Mouse (Mus musculus): ENCODE results near the gene Hhex.

The Hhex gene

DNA sequence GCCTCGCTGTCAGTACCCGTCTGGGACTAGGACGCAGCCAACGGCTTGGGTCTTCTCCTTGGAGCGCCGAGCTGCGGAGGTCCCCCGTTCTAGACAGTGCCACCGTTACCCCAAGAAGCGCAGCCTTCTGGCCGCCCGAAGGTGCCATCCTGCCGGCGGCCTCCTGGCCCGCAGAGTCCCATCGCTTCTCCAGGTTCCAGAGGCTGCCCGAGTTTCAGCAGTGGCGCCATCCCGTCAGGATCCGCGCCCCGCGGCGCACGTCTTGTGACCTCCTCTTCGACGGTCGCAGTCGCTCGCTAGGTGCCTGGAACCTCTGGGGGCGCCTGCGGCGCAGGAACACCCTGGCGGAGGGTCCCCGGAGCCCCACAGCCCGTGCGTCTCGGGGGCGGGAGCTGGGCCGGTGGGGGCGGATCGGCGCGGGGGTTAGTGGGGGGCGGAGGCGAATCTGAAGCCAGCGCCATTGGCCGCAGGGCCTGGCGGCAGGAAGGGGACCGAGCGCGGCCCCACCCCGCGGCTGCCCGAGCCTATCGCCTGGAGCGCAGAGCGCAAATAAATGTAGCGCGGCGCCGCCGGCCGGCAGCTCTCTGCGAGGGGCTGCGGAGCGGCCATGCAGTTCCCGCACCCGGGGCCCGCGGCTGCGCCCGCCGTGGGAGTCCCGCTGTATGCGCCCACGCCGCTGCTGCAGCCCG is at the start of gene Hhex:
Gene Hhex, plus strand, starts transcription at position 548 of the 689 bp plus-strand sequence.
- DNase-seq (ENCODE audit: low spot score) = peak; percentile 78

GRCm38 (mm10) chr19:37386126-37386525 is 48.5 kb upstream of the Hhex start:
- no peak for DNase-seq (ENCODE audit: low spot score)

- no peak for DNase-seq (ENCODE audit: low spot score)
Measured at GRCm38 (mm10) chr19:37391869-37392268, 42.7 kb upstream of the Hhex start.

DNA sequence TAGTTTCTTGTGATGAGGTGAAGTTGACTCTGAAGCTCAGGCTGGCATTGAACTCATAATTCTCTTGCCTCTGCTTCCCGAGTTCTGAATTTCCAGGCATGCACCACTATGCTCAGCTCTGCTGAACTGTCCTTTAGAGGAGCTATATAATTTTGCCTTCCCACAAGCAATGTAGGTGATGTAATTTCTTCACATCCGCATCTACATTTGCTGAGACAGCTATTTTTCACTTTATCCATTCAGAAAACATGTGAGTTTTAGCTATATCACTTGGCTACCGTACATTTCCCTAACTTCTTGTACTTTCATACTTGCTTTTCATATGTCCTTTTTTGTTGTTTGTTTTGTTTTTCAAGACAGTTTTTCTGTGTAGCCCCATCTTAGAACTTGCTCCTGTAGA is 38.3 kb upstream of the Hhex start:
- no peak for DNase-seq (ENCODE audit: low spot score)

- no peak for DNase-seq (ENCODE audit: low spot score)
Measured at GRCm38 (mm10) chr19:37400936-37401335, 33.7 kb upstream of the Hhex start.

GRCm38 (mm10) chr19:37418294-37418693 is 16.3 kb upstream of the Hhex start:
- DNase-seq (ENCODE audit: low spot score) = no peak

DNA sequence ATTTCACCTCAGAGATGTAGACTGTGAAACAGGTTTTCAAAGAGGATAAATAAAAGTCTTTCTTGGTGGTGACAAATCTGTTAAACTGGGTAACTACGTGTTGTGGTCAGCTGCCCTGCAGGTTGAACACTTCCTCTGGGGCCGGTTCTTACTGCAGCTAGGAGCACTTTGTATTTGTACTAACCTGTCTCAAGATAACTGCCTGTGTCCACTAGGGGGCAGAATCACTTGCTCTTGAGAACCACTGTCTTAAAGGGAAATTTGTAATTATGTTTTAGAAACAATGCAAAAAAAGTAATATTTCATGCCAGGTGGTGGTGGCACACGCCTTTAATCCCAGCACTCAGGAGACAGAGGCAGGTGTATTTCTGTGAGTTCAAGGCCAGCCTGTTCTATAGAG is 15.0 kb upstream of the Hhex start:
- no peak for DNase-seq (ENCODE audit: low spot score)

DNA sequence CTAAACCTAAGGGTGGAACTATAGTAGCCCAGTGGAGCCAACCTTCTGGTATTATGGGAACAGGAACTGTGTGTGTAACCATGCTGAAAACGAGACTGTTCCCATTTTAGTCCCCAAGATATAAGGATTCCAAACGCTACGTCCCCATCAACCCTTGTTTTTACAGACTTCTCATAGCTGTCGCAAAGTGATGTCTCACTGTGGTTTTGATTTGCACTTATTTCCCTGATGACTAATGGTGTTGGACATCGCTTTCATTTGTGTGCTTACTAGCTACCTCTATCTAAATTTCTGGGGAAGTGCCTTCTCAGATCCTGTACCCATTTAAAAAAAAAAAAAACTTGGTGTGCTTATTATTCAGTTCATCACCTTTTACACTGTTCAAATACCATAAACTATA is 6.0 kb upstream of the Hhex start:
- DNase-seq (ENCODE audit: low spot score) = no peak

DNA sequence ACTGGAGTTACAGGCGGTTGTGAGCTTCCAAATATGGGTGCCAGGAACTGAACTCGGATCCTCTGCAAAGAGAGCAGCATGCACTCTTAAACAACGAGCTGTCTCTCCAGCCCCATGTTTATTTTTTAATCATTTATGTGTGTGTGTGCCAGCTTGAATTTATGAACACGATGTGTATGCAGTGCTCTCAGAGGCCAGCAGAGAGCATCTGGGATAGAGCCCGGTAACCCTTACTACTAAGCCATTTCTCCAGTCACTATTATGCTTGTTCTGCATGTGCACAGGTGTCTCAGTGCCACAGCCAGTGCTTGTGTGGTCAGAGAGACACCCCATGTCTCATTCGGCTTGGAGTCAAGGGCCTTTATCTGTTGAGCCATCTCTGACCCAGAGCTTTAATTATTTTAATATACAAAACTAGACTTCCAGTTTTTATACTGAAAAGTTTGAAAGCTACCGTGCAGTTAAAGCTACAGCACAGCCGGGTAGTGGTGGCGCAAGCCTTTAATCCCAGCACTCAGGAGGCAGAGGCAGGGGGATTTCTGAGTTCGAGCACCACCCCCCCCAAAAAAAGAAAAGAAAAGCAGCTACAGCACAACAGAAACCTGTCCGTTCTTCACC is 3.4 kb upstream of the Hhex start:
- no peak for DNase-seq (ENCODE audit: low spot score)

GRCm38 (mm10) chr19:37432868-37433570 is 1.6 kb upstream of the Hhex start:
- DNase-seq (ENCODE audit: low spot score) = no peak

GRCm38 (mm10) chr19:37433895-37434262 is 731 bp upstream of the Hhex start:
- no peak for DNase-seq (ENCODE audit: low spot score)

GRCm38 (mm10) chr19:37435041-37435852 is 637 bp downstream of the Hhex start:
- peak; percentile 50 for DNase-seq (ENCODE audit: low spot score)

- DNase-seq (ENCODE audit: low spot score) = no peak
Measured at GRCm38 (mm10) chr19:37435853-37436174, 1.2 kb downstream of the Hhex start.

DNA sequence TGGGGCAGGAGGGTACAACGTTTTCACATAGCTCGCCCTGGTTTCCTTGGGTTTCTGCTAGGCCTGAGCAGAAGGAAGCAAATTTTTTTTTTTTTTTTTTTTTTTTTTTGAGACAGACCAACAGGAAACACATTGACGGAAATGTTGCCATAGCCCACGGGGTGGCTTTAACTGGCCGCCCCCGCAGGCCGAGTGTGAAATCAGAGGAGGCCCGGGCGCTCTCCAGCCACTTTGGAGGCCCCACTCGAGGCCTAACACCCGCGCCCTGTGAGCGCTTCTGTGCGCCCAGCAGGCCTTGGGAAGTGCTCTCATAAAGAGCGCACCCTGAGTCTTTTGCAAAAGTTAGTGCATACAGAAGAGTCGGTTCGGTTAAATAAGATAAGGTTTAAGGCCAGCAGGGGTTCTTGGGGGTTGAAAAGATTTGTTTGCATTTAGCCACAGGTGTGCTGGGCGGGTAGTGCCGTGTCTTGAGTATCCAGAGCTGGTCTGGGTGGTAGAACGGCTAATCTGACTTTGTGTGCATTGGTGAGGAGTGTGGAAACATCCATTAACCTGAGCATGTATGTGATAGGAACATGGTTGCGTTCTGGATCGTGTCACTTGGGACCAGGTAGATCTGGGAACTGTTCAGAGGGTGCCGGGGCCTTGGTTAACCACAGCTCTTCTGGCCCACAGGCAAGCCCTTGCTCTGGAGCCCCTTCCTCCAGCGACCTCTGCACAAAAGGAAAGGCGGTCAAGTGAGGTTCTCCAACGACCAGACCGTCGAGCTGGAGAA is 2.1 kb downstream of the Hhex start:
- DNase-seq (ENCODE audit: low spot score) = no peak

- DNase-seq (ENCODE audit: low spot score) = no peak
Measured at GRCm38 (mm10) chr19:37437289-37437606, 2.6 kb downstream of the Hhex start.

GRCm38 (mm10) chr19:37440181-37440580 is 5.6 kb downstream of the Hhex start:
- no peak for DNase-seq (ENCODE audit: low spot score)

DNA sequence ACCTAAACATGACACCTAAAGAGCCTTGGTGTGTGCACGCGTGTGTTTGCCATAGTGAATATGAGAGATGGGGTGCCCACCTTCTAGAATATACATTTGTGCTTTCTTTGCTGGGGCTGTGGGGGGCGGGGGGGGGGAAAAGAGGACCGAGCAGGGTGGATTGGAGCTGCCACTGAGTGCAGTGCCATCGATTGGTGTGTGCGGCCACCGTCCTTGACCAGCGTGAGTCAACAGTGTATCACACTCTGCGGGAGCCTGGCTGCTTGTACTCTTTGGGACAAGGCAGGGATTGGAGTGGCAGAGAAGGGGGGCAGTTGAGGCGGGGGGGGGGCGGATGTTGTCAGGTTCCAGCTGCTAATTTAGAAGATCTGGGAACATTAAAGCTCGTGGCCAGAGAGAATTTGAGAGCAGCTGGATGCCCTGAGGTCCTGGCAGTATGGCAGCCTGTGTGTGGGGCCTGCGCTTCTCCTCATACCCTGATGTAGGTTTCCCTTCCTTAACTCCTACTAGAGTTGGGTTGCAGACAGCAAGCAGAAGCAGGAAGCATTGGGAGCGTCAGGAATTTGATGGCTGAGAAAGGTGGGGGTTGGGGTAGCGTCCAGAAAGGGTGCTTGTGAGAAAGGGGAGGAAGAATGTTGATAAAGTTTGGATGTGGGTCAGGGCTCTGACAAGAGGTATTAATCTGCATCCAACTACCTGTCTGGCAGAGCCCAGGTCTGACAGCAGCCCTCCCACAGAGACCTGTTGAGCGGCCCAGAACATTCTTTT is 6.3 kb downstream of the Hhex start:
- DNase-seq (ENCODE audit: low spot score) = no peak

GRCm38 (mm10) chr19:37442524-37443286 is 8.1 kb downstream of the Hhex start:
- no peak for DNase-seq (ENCODE audit: low spot score)

DNA sequence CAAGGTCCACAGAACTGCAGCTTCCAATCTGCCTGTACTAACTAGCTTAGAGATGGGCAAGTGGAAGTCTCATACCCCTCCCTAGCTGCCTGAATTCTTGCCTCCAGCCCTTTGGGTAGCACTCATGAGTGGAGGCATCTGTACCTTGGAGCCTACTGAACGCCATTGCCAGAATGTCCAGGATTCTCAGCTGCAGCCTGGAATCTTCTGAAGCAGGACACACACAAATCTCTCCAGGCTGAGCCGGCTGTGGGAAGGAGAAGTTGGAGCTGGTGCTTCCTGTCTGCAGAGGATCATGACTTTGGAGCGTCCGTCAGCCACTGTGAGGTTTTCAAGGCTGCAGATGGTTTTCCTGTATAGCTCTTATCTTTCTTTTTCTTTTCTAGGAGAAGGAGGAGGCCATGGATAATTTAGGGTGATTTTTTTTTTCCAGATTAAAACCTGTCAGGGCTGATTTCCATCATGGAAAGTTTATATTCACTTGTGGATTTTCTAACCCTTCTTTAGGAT is 9.1 kb downstream of the Hhex start:
- DNase-seq (ENCODE audit: low spot score) = no peak

DNA sequence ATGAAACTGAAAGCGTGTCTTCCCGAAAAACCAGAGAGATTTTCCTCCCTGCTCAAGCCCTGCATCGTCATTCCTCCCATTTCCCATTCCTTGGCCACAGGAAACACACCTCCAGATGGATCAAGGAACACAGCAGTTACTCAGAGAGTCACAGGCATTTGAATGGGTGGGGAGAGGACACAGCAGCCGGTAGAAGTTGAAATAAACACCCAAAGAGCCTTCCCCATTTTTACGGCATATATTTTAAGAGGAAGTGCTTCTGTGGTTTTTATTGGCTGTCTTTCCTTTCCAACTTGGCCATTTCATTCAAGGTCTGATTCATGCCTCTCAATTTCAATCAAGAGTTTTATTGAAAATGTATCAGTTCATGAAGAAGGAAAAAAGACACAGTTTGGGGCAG is 13.6 kb downstream of the Hhex start:
- DNase-seq (ENCODE audit: low spot score) = no peak
